Mouse (Mus musculus): ENCODE data around the gene Gm765. TPM values are rescaled to one million over a fixed set of nuclear protein-coding genes. Genes with fewer than 3 reads are reported as not detected.

Gene Gm765
- polyA plus RNA-seq, 1 experiment from 2014 or later, result 0.12 TPM

GRCm38 (mm10) chr6:98288316-98288715 is 54.2 kb downstream of the Gm765 start:
- 46% methylated on average over 3 of the region's 3 CpGs for WGBS
- Histone ChIP-seq H3K27me3 (no peaks in the 10 kb centered on the region), H3K36me3 (no peaks in the 10 kb centered on the region), H3K4me1 (no peaks in the 10 kb centered on the region), H3K9ac (no peak overlapping the region), H3K4me2 (replicated peaks) (no peak overlapping the region), H3K4me3 (replicated peaks) (no peak overlapping the region), H3K9me3 (replicated peaks) (no peaks in the 10 kb centered on the region), H3K27ac (replicated peaks) (no peak overlapping the region)
- no peak for ATAC-seq (ENCODE audit: insufficient number of reproducible peaks, low FRiP score, low TSS enrichment, low read depth)

GRCm38 (mm10) chr6:98287521-98287920 is 55.0 kb downstream of the Gm765 start:
- Histone ChIP-seq H3K27ac (replicated peaks) (no peak overlapping the region), H3K27me3 (no peaks in the 10 kb centered on the region), H3K4me1 (no peaks in the 10 kb centered on the region), H3K36me3 (no peaks in the 10 kb centered on the region), H3K4me2 (replicated peaks) (no peak overlapping the region), H3K9me3 (replicated peaks) (no peaks in the 10 kb centered on the region), H3K9ac (no peak overlapping the region), H3K4me3 (replicated peaks) (no peak overlapping the region)
- WGBS, result 44% methylated on average over 6 of the region's 6 CpGs
- no peak for ATAC-seq (ENCODE audit: insufficient number of reproducible peaks, low FRiP score, low TSS enrichment, low read depth)

GRCm38 (mm10) chr6:98285190-98285589 is 57.4 kb downstream of the Gm765 start:
- no peak for ATAC-seq (ENCODE audit: insufficient number of reproducible peaks, low FRiP score, low TSS enrichment, low read depth)
- WGBS, result 56% methylated on average over 2 of the region's 2 CpGs

GRCm38 (mm10) chr6:98282791-98283190 is 59.8 kb downstream of the Gm765 start:
- Histone ChIP-seq H3K27ac (replicated peaks) (no peak overlapping the region), H3K4me3 (replicated peaks) (no peak overlapping the region), H3K4me1 (no peaks in the 10 kb centered on the region), H3K4me2 (replicated peaks) (no peak overlapping the region), H3K27me3 (no peaks in the 10 kb centered on the region), H3K9me3 (replicated peaks) (no peaks in the 10 kb centered on the region), H3K9ac (no peak overlapping the region), H3K36me3 (no peaks in the 10 kb centered on the region)
- ATAC-seq (ENCODE audit: insufficient number of reproducible peaks, low FRiP score, low TSS enrichment, low read depth), result no peak
- 72% methylated on average over 4 of the region's 4 CpGs for WGBS

More at GRCm38 (mm10) chr6:98285190-98285589, 57.4 kb downstream of the Gm765 start:
- no peaks in the 10 kb centered on the region for H3K4me1 ChIP-seq
- no peaks in the 10 kb centered on the region for H3K9me3 ChIP-seq (replicated peaks)
- H3K4me3 ChIP-seq (replicated peaks), result no peak overlapping the region
- H3K27ac ChIP-seq (replicated peaks), result no peak overlapping the region
- H3K27me3 ChIP-seq, result no peaks in the 10 kb centered on the region
- no peak overlapping the region for H3K4me2 ChIP-seq (replicated peaks)
- H3K36me3 ChIP-seq, result no peaks in the 10 kb centered on the region
- H3K9ac ChIP-seq, result no peak overlapping the region

- ATAC-seq (ENCODE audit: insufficient number of reproducible peaks, low FRiP score, low TSS enrichment, low read depth), result no peak
- H3K9ac ChIP-seq, result no peak overlapping the region
- no peaks in the 10 kb centered on the region for H3K4me1 ChIP-seq
- no peaks in the 10 kb centered on the region for H3K9me3 ChIP-seq (replicated peaks)
- no peaks in the 10 kb centered on the region for H3K27me3 ChIP-seq
- H3K4me2 ChIP-seq (replicated peaks), result no peak overlapping the region
- no peaks in the 10 kb centered on the region for H3K36me3 ChIP-seq
- H3K27ac ChIP-seq (replicated peaks), result no peak overlapping the region
- 71% methylated on average over 1 of the region's 1 CpGs for WGBS
- no peak overlapping the region for H3K4me3 ChIP-seq (replicated peaks)
These were observed 71.0 kb downstream of the Gm765 start for GRCm38 (mm10) chr6:98271553-98271952.

- 62% methylated on average over 2 of the region's 2 CpGs for WGBS
- Histone ChIP-seq H3K4me1 (no peaks in the 10 kb centered on the region), H3K36me3 (no peaks in the 10 kb centered on the region), H3K27ac (replicated peaks) (no peak overlapping the region), H3K27me3 (no peaks in the 10 kb centered on the region), H3K9ac (no peak overlapping the region), H3K4me2 (replicated peaks) (no peak overlapping the region), H3K4me3 (replicated peaks) (no peak overlapping the region), H3K9me3 (replicated peaks) (peaks cover 4% of the 10 kb centered on the region; the same call in 1 of the 2 replicates)
- no peak for ATAC-seq (ENCODE audit: insufficient number of reproducible peaks, low FRiP score, low TSS enrichment, low read depth)
These were observed 79.6 kb downstream of the Gm765 start for GRCm38 (mm10) chr6:98262961-98263360.

GRCm38 (mm10) chr6:98259016-98259415 is 83.5 kb downstream of the Gm765 start:
- H3K9ac ChIP-seq, result no peak overlapping the region
- H3K27ac ChIP-seq (replicated peaks), result no peak overlapping the region
- no peak for ATAC-seq (ENCODE audit: insufficient number of reproducible peaks, low FRiP score, low TSS enrichment, low read depth)
- peaks cover 4% of the 10 kb centered on the region; the same call in 1 of the 2 replicates for H3K9me3 ChIP-seq (replicated peaks)
- no peaks in the 10 kb centered on the region for H3K4me1 ChIP-seq
- H3K36me3 ChIP-seq, result no peaks in the 10 kb centered on the region
- H3K4me3 ChIP-seq (replicated peaks), result no peak overlapping the region
- 53% methylated on average over 2 of the region's 2 CpGs for WGBS
- no peak overlapping the region for H3K4me2 ChIP-seq (replicated peaks)
- H3K27me3 ChIP-seq, result no peaks in the 10 kb centered on the region

- no peak overlapping the region for H3K27ac ChIP-seq (replicated peaks)
These were observed 96.1 kb downstream of the Gm765 start for GRCm38 (mm10) chr6:98246449-98246848.

GRCm38 (mm10) chr6:98243186-98243585 is 99.4 kb downstream of the Gm765 start:
- no peaks in the 10 kb centered on the region for H3K4me1 ChIP-seq
- no peak overlapping the region for H3K4me3 ChIP-seq (replicated peaks)
- H3K9ac ChIP-seq, result no peak overlapping the region
- H3K27me3 ChIP-seq, result no peaks in the 10 kb centered on the region
- no peak overlapping the region for H3K4me2 ChIP-seq (replicated peaks)
- no peak for ATAC-seq (ENCODE audit: insufficient number of reproducible peaks, low FRiP score, low TSS enrichment, low read depth)
- 31% methylated on average over 6 of the region's 6 CpGs for WGBS
- no peaks in the 10 kb centered on the region for H3K36me3 ChIP-seq
- H3K27ac ChIP-seq (replicated peaks), result no peak overlapping the region
- H3K9me3 ChIP-seq (replicated peaks), result no peaks in the 10 kb centered on the region

More at GRCm38 (mm10) chr6:98246449-98246848, 96.1 kb downstream of the Gm765 start:
- WGBS, result 74% methylated on average over 2 of the region's 2 CpGs
- no peak overlapping the region for H3K4me3 ChIP-seq (replicated peaks)
- H3K4me2 ChIP-seq (replicated peaks), result no peak overlapping the region
- no peaks in the 10 kb centered on the region for H3K36me3 ChIP-seq
- no peaks in the 10 kb centered on the region for H3K4me1 ChIP-seq
- no peaks in the 10 kb centered on the region for H3K9me3 ChIP-seq (replicated peaks)
- no peaks in the 10 kb centered on the region for H3K27me3 ChIP-seq
- ATAC-seq (ENCODE audit: insufficient number of reproducible peaks, low FRiP score, low TSS enrichment, low read depth), result no peak
- no peak overlapping the region for H3K9ac ChIP-seq

- no peaks in the 10 kb centered on the region for H3K27me3 ChIP-seq
- ATAC-seq (ENCODE audit: insufficient number of reproducible peaks, low FRiP score, low TSS enrichment, low read depth), result no peak
- no peak overlapping the region for H3K4me2 ChIP-seq (replicated peaks)
- H3K27ac ChIP-seq (replicated peaks), result no peak overlapping the region
- no peak overlapping the region for H3K9ac ChIP-seq
- H3K4me1 ChIP-seq, result no peaks in the 10 kb centered on the region
- no peaks in the 10 kb centered on the region for H3K36me3 ChIP-seq
- H3K4me3 ChIP-seq (replicated peaks), result no peak overlapping the region
- no peaks in the 10 kb centered on the region for H3K9me3 ChIP-seq (replicated peaks)
- WGBS, result 87% methylated on average over 8 of the region's 8 CpGs
These were observed 101.8 kb downstream of the Gm765 start for GRCm38 (mm10) chr6:98240561-98241272.

GRCm38 (mm10) chr6:98234097-98234496 is 108.5 kb downstream of the Gm765 start:
- H3K9me3 ChIP-seq (replicated peaks), result no peaks in the 10 kb centered on the region
- WGBS, result 89% methylated on average over 3 of the region's 3 CpGs
- H3K4me3 ChIP-seq (replicated peaks), result no peak overlapping the region
- H3K36me3 ChIP-seq, result no peaks in the 10 kb centered on the region
- no peak overlapping the region for H3K27ac ChIP-seq (replicated peaks)
- H3K4me2 ChIP-seq (replicated peaks), result no peak overlapping the region
- no peaks in the 10 kb centered on the region for H3K27me3 ChIP-seq
- H3K4me1 ChIP-seq, result no peaks in the 10 kb centered on the region
- ATAC-seq (ENCODE audit: insufficient number of reproducible peaks, low FRiP score, low TSS enrichment, low read depth), result no peak
- H3K9ac ChIP-seq, result no peak overlapping the region

GRCm38 (mm10) chr6:98223923-98224322 is 118.6 kb downstream of the Gm765 start:
- ATAC-seq (ENCODE audit: insufficient number of reproducible peaks, low FRiP score, low TSS enrichment, low read depth), result no peak
- H3K4me2 ChIP-seq (replicated peaks), result no peak overlapping the region
- H3K27ac ChIP-seq (replicated peaks), result no peak overlapping the region
- no peaks in the 10 kb centered on the region for H3K36me3 ChIP-seq
- no peaks in the 10 kb centered on the region for H3K27me3 ChIP-seq
- no peak overlapping the region for H3K4me3 ChIP-seq (replicated peaks)
- H3K4me1 ChIP-seq, result no peaks in the 10 kb centered on the region
- H3K9me3 ChIP-seq (replicated peaks), result no peaks in the 10 kb centered on the region
- WGBS, result 90% methylated on average over 8 of the region's 8 CpGs
- H3K9ac ChIP-seq, result no peak overlapping the region
